Mouse (Mus musculus): ENCODE measurements around the gene Rab31. TPM values are rescaled to one million over a fixed set of nuclear protein-coding genes. Genes with fewer than 3 reads are reported as not detected.

Rab31 gene
- polyA plus RNA-seq, 1 experiment from 2014 or later, result 64.8 TPM

- WGBS, result 87% methylated on average over 6 of the region's 6 CpGs
- no peak for ATAC-seq (ENCODE audit: low FRiP score, low read depth)
Observed at GRCm38 (mm10) chr17:65748997-65749396, 23.6 kb downstream of the Rab31 start.

GRCm38 (mm10) chr17:65746314-65746713 is 26.2 kb downstream of the Rab31 start:
- H3K4me1 ChIP-seq, result peaks cover 29% of the 10 kb centered on the region
- no peak overlapping the region for H3K9ac ChIP-seq (replicated peaks)
- H3K9me3 ChIP-seq, result no peaks in the 10 kb centered on the region
- no peak overlapping the region; the same call in 1 of the 2 replicates for H3K27ac ChIP-seq (replicated peaks)
- ATAC-seq (ENCODE audit: low FRiP score, low read depth), result no peak
- WGBS, result 62% methylated on average over 6 of the region's 6 CpGs
- H3K27me3 ChIP-seq, result no peaks in the 10 kb centered on the region
- no peak overlapping the region for H3K4me3 ChIP-seq
- 0 out of 2 replicates have a peak, but pooled peaks cover 5% of the 10 kb centered on the region for H3K36me3 ChIP-seq
- H3K4me2 ChIP-seq (replicated peaks), result no peak overlapping the region

More at GRCm38 (mm10) chr17:65748997-65749396, 23.6 kb downstream of the Rab31 start:
- H3K36me3 ChIP-seq, result 0 out of 2 replicates have a peak, but pooled peaks cover 5% of the 10 kb centered on the region
- no peak overlapping the region for H3K4me2 ChIP-seq (replicated peaks)
- no peak overlapping the region for H3K9ac ChIP-seq (replicated peaks)
- peaks cover 6% of the 10 kb centered on the region; the same call in 1 of the 2 replicates for H3K4me1 ChIP-seq
- no peak overlapping the region for H3K4me3 ChIP-seq
- no peak overlapping the region for H3K27ac ChIP-seq (replicated peaks)
- H3K9me3 ChIP-seq, result no peaks in the 10 kb centered on the region; the same call in 1 of the 2 replicates
- no peaks in the 10 kb centered on the region for H3K27me3 ChIP-seq

DNA sequence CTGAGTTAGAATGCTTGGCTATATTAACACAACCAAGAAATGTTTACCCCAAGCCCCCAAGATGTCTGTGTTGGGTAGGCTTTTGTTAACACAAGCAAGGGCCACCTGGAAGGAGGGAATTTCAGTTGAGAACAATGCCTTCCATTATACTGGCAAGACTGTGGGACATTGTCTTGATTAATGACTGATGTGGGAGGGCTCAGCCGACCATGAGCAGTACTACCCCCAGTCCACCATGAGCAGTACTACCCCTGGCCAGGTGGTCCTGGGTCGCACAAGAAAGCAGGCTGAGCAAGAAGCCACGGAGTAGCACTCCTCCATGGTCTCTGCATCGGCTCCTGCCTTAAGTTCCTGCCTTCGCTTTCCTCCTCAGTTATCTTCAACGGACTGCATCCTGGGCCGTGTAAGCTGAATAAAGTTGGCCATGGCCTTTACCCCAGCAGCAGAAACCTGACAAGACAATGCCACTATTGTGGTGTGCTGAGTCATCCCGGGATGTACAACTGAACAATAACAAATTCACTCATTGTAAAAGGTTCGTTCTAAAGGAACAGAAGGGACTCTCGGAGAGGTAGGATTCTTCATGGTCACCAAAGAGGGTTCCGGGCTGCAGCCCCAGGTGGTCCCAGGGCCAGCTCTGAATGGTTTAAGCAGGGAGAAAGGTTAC is 28.8 kb downstream of the Rab31 start:
- Histone ChIP-seq H3K36me3 (0 out of 2 replicates have a peak, but pooled peaks cover 5% of the 10 kb centered on the region), H3K27ac (replicated peaks) (peak overlapping the region; percentile 20; the same call in 1 of the 2 replicates), H3K9me3 (no peaks in the 10 kb centered on the region), H3K27me3 (no peaks in the 10 kb centered on the region), H3K4me1 (peaks cover 29% of the 10 kb centered on the region), H3K9ac (replicated peaks) (no peak overlapping the region), H3K4me2 (replicated peaks) (no peak overlapping the region), H3K4me3 (no peak overlapping the region)
- ATAC-seq (ENCODE audit: low FRiP score, low read depth), result no peak
- 79% methylated on average over 11 of the region's 11 CpGs for WGBS

DNA sequence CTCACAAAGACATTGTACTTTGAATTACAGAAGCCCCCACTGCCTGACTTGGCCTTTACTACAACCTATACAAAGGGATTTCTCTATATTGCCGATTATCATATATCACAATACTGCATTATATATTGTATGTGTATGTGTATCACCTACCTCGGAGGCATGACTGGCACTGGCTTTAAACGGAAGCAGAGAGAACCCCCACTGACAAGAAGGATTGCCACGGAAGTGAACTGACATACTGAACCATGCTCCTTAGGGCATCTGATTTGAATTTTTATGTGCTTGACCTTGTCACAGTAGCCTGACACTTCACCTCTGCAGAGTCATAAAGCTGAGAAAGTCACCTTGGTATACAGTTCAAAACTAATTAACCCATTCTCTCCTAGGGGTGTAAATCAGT is 29.6 kb downstream of the Rab31 start:
- 59% methylated on average over 4 of the region's 4 CpGs for WGBS
- Histone ChIP-seq H3K4me2 (replicated peaks) (no peak overlapping the region), H3K27ac (replicated peaks) (peak overlapping the region; percentile 63), H3K9me3 (no peaks in the 10 kb centered on the region), H3K27me3 (no peaks in the 10 kb centered on the region), H3K9ac (replicated peaks) (no peak overlapping the region), H3K36me3 (0 out of 2 replicates have a peak, but pooled peaks cover 5% of the 10 kb centered on the region), H3K4me1 (peaks cover 29% of the 10 kb centered on the region), H3K4me3 (no peak overlapping the region)
- peak; percentile 57 for ATAC-seq (ENCODE audit: low FRiP score, low read depth)

- Histone ChIP-seq H3K4me3 (no peak overlapping the region), H3K4me2 (replicated peaks) (no peak overlapping the region), H3K4me1 (peaks cover 29% of the 10 kb centered on the region), H3K9me3 (no peaks in the 10 kb centered on the region), H3K27me3 (no peaks in the 10 kb centered on the region), H3K27ac (replicated peaks) (peak overlapping the region; percentile 63), H3K36me3 (0 out of 2 replicates have a peak, but pooled peaks cover 5% of the 10 kb centered on the region), H3K9ac (replicated peaks) (no peak overlapping the region)
- 43% methylated on average over 10 of the region's 10 CpGs for WGBS
- peak; percentile 80 for ATAC-seq (ENCODE audit: low FRiP score, low read depth)
Observed at GRCm38 (mm10) chr17:65742245-65742905, 30.2 kb downstream of the Rab31 start.

- H3K27ac ChIP-seq (replicated peaks), result peak overlapping the region; percentile 63
- 0 out of 2 replicates have a peak, but pooled peaks cover 5% of the 10 kb centered on the region for H3K36me3 ChIP-seq
- H3K4me2 ChIP-seq (replicated peaks), result no peak overlapping the region
- no peak overlapping the region for H3K9ac ChIP-seq (replicated peaks)
- ATAC-seq (ENCODE audit: low FRiP score, low read depth), result no peak
- H3K4me3 ChIP-seq, result no peak overlapping the region
- peaks cover 27% of the 10 kb centered on the region for H3K4me1 ChIP-seq
- WGBS, result 94% methylated on average over 4 of the region's 4 CpGs
- no peaks in the 10 kb centered on the region for H3K27me3 ChIP-seq
- no peaks in the 10 kb centered on the region for H3K9me3 ChIP-seq
Observed at GRCm38 (mm10) chr17:65741565-65741964, 31.0 kb downstream of the Rab31 start.

- WGBS, result 93% methylated on average over 15 of the region's 15 CpGs
- Histone ChIP-seq H3K27me3 (no peaks in the 10 kb centered on the region), H3K9me3 (no peaks in the 10 kb centered on the region), H3K27ac (replicated peaks) (no peak overlapping the region), H3K4me2 (replicated peaks) (no peak overlapping the region), H3K4me1 (peaks cover 24% of the 10 kb centered on the region), H3K36me3 (0 out of 2 replicates have a peak, but pooled peaks cover under 1% of the 10 kb centered on the region), H3K4me3 (no peak overlapping the region), H3K9ac (replicated peaks) (no peak overlapping the region)
- no peak for ATAC-seq (ENCODE audit: low FRiP score, low read depth)
Observed at GRCm38 (mm10) chr17:65739874-65740725, 32.5 kb downstream of the Rab31 start.

DNA sequence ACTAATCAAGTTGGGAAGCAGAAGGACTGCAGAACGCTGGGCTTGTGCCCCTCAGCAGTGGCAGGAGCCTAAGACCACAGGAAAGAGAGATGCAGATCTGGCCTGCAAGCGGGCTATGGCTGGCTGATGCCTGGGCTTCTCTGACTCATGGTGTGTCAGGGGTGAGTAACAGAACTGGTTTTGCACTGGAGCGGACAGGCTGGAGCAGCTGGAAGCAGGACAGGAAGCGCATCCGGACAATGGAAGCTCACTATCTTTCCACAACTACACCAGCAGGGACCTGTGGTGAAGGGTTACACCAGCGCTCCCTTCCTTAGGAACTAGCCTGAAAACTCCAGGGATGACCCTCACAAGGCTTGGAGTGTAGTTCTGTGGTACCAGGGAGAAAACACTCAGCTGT is 34.9 kb downstream of the Rab31 start:
- Histone ChIP-seq H3K4me1 (peaks cover 10% of the 10 kb centered on the region), H3K36me3 (no peaks in the 10 kb centered on the region), H3K4me2 (replicated peaks) (no peak overlapping the region), H3K4me3 (no peak overlapping the region), H3K9me3 (no peaks in the 10 kb centered on the region), H3K27me3 (no peaks in the 10 kb centered on the region), H3K27ac (replicated peaks) (no peak overlapping the region), H3K9ac (replicated peaks) (no peak overlapping the region)
- WGBS, result 88% methylated on average over 6 of the region's 6 CpGs
- no peak for ATAC-seq (ENCODE audit: low FRiP score, low read depth)

DNA sequence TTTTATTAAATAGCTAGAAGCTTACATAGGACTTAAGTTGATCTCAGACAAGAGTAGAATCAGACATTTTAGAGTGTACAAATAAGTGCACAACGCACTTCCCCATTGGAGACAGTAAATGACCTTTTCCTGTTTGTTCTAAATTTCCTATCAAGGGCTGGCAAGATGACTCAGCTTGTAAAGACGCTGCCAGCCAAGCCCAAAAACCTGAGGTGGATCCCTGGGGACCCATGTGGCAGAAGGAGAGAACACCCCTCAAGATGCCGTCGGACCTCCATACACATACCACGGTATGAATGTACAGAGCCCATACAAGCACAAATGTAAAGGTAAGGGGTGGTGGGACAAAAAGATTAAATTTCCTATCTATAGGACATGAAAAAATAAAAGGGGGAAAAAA is 35.4 kb downstream of the Rab31 start:
- no peaks in the 10 kb centered on the region for H3K36me3 ChIP-seq
- no peaks in the 10 kb centered on the region for H3K27me3 ChIP-seq
- ATAC-seq (ENCODE audit: low FRiP score, low read depth), result no peak
- H3K4me1 ChIP-seq, result peaks cover 6% of the 10 kb centered on the region
- WGBS, result 87% methylated on average over 5 of the region's 5 CpGs
- H3K4me2 ChIP-seq (replicated peaks), result no peak overlapping the region
- no peaks in the 10 kb centered on the region for H3K9me3 ChIP-seq
- H3K9ac ChIP-seq (replicated peaks), result no peak overlapping the region
- no peak overlapping the region for H3K27ac ChIP-seq (replicated peaks)
- H3K4me3 ChIP-seq, result no peak overlapping the region

DNA sequence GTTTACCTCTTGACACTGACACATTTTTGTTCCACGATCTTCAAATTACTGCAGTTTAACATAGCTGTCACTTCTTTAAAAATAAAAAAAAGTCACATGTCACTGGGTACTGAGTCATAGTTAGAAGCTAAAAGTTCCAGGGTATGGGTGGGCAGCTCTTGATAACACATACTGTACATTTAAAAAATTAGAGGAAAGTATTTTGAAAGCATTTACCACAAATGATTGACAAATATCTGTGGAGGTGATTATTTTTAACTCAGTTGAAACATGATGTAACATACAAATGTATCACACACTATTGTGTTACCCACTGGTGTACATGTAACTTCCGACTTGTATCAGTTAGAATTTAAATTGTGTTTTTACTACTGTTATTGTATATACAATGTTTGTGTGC is 37.5 kb downstream of the Rab31 start:
- H3K27me3 ChIP-seq, result no peaks in the 10 kb centered on the region
- 88% methylated on average over 2 of the region's 2 CpGs for WGBS
- no peak overlapping the region for H3K9ac ChIP-seq (replicated peaks)
- no peak overlapping the region for H3K4me2 ChIP-seq (replicated peaks)
- no peaks in the 10 kb centered on the region for H3K9me3 ChIP-seq
- H3K36me3 ChIP-seq, result no peaks in the 10 kb centered on the region
- no peak overlapping the region for H3K4me3 ChIP-seq
- ATAC-seq (ENCODE audit: low FRiP score, low read depth), result no peak
- H3K27ac ChIP-seq (replicated peaks), result no peak overlapping the region
- H3K4me1 ChIP-seq, result no peaks in the 10 kb centered on the region

- no peak for ATAC-seq (ENCODE audit: low FRiP score, low read depth)
- no peak overlapping the region for H3K4me3 ChIP-seq
- 86% methylated on average over 4 of the region's 4 CpGs for WGBS
Observed at GRCm38 (mm10) chr17:65732666-65733065, 39.9 kb downstream of the Rab31 start.

DNA sequence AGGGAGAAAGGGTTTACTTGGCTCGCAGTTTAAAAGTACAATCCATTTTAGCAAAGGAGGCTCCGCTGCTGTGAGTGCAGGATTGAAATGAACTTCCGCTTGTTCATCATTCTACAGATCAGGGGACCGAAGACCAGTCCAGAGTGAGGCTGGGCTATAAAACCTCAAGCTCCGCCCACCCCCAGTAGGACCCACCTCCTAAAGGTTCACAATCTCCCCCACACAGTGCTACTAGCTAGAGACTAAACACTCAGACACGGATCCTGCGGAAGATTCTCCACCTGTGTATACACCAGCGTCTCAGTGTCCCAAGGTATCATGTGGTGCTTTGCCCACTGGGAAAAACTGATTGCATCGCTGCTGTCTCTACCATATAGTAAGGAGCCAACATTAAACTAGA is 40.8 kb downstream of the Rab31 start:
- no peak for ATAC-seq (ENCODE audit: low FRiP score, low read depth)
- Histone ChIP-seq H3K27ac (replicated peaks) (no peak overlapping the region), H3K9me3 (no peaks in the 10 kb centered on the region), H3K27me3 (no peaks in the 10 kb centered on the region), H3K36me3 (no peaks in the 10 kb centered on the region), H3K9ac (replicated peaks) (no peak overlapping the region), H3K4me3 (no peak overlapping the region), H3K4me1 (no peaks in the 10 kb centered on the region), H3K4me2 (replicated peaks) (no peak overlapping the region)
- WGBS, result 91% methylated on average over 9 of the region's 9 CpGs

More at GRCm38 (mm10) chr17:65732666-65733065, 39.9 kb downstream of the Rab31 start:
- no peaks in the 10 kb centered on the region for H3K36me3 ChIP-seq
- H3K27me3 ChIP-seq, result no peaks in the 10 kb centered on the region
- H3K4me2 ChIP-seq (replicated peaks), result no peak overlapping the region
- no peak overlapping the region for H3K27ac ChIP-seq (replicated peaks)
- no peaks in the 10 kb centered on the region for H3K9me3 ChIP-seq
- H3K4me1 ChIP-seq, result no peaks in the 10 kb centered on the region
- no peak overlapping the region for H3K9ac ChIP-seq (replicated peaks)
